Mouse (Mus musculus) spleen, postnatal 0 days (tissue): ENCODE measurements around the gene Dync1h1. TPM values are rescaled to one million over a fixed set of nuclear protein-coding genes. Genes with fewer than 3 reads are reported as not detected.

Experiments
- polyA plus RNA-seq: library from polyadenylated mRNA; unstranded; fragments of >200 nt; fragmentation: Nextera tagmentation; extraction: Ambion mirVana; gene quantifications from 2 replicates; pipeline ENCODE4 v1.2.1, GENCODE M21; 2015

Dync1h1 gene
- polyA plus RNA-seq, result 16.0 and 20.2 TPM in 2 replicates

GRCm38 (mm10) chr12:110601241-110602218, at the start of gene Dync1h1:
Dync1h1 (plus strand) TSS chr12:110601452.

GRCm38 (mm10) chr12:110682561-110683299, 81.5 kb downstream of the Dync1h1 start, which contains the start of gene 1700001K19Rik:
1700001K19Rik (minus strand) TSS chr12:110682619.

GRCm38 (mm10) chr12:110702556-110702955, 101.3 kb downstream of the Dync1h1 start, which contains the start of gene Hsp90aa1:
Hsp90aa1 (minus strand) TSS chr12:110702728.

Other genes with a start within 250 kb of the Dync1h1 start
- gene Ppp2r5c, start 154.3 kb upstream of the Dync1h1 start, polyA plus RNA-seq, result 107 TPM in 2 replicates
- gene 1700001K19Rik, start 81.2 kb downstream of the Dync1h1 start, polyA plus RNA-seq, result 0.17 TPM in 1 of 2 replicates, not detected in the other
- 648 and 727 TPM in 2 replicates for gene Hsp90aa1, start 101.3 kb downstream of the Dync1h1 start, polyA plus RNA-seq
- gene Wdr20, start 136.5 kb downstream of the Dync1h1 start, polyA plus RNA-seq, result 9.8 and 12.6 TPM in 2 replicates
- 0.42 and 0.73 TPM in 2 replicates for gene Mok, start 239.5 kb downstream of the Dync1h1 start, polyA plus RNA-seq
- 2.4 and 2.8 TPM in 2 replicates for gene Zfp839, start 248.8 kb downstream of the Dync1h1 start, polyA plus RNA-seq